Mouse (Mus musculus): ENCODE measurements at regions not wholly inside any gene's neighbourhood (a gene's known extent, or its start where the extent isn't known, plus 50 kb on each side); places are given as distances from the start of the nearest gene placed in this dataset.
A peak's percentile ranks its signal among the peaks of the same experiment; 100 is the strongest.

GRCm38 (mm10) chr2:80717979-80718378, 100.9 kb downstream of the Nup35 start:
- no peak for TF ChIP-seq CTCF (IDR thresholded peaks at IDR 0.05)
- ATAC-seq (no peak), DNase-seq (ENCODE audit: low read depth, low spot score) (no peak)
- ChIA-PET CTCF (no interaction called here), POLR2A (no interaction called here)
- peaks cover 11% of the 10 kb centered on the region for H3K27me3 ChIP-seq
- in situ Hi-C loops (cut with MboI; ENCODE audit: low pct_unique_long_range_greater_than_20kb): no loop called here

DNA sequence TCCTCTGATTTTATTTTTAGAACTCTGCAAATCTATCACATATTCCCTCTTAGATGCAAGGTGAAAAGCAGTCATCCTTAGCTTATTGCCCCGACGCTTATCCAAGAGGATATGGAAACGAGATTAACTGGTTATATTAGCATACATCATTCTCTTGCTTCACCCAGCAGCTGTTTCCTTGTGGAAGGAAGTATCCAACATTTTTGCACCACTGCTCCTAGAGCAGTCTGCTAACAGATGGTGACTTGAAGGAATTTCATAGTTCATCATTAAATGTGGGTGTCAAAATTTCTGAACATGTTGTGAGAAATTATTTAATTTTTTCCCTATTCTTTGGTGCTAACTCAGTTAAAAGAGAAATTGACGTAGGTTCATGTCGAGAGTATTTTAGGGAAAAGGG, 107.0 kb downstream of the Nup35 start:
- in situ Hi-C loops (cut with MboI; ENCODE audit: low pct_unique_long_range_greater_than_20kb): no loop called here
- POLR2A ChIA-PET: no interaction called here
- ATAC-seq (no peak), DNase-seq (ENCODE audit: low read depth, low spot score) (no peak)
- CTCF ChIA-PET: no interaction called here
- no peak for TF ChIP-seq CTCF (IDR thresholded peaks at IDR 0.05)
- H3K27me3 ChIP-seq: peaks cover 10% of the 10 kb centered on the region

- no peak for TF ChIP-seq CTCF (IDR thresholded peaks at IDR 0.05)
- DNase-seq (ENCODE audit: low read depth, low spot score): no peak
- in situ Hi-C loops (cut with MboI; ENCODE audit: low pct_unique_long_range_greater_than_20kb): no loop called here
- peaks cover 9% of the 10 kb centered on the region for H3K27me3 ChIP-seq
- CTCF ChIA-PET: no interaction called here
- POLR2A ChIA-PET: no interaction called here
- ATAC-seq: no peak
Observed at GRCm38 (mm10) chr2:80731324-80731723, 114.3 kb downstream of the Nup35 start.

DNA sequence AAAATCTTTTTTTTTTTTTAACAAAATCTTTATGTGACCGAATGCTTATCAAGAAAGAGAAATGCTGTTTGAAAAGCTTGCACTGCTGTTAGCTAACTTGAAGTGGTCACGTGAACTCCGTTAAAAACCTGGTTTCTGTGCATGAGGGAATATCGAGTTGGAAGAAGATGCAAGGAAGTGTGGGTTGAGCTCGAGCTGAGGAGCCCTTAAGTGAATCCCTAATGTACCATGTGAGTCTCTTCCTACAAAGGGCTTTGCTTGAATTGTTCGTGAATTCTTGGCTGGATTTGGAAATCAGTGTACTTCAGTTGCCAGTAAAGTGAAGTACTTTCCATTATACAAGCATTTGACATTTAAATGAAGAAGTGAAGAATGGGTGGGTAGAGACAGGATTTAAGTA, 129.7 kb downstream of the Nup35 start:
- CTCF ChIA-PET: no interaction called here
- in situ Hi-C loops (cut with MboI; ENCODE audit: low pct_unique_long_range_greater_than_20kb): no loop called here
- DNase-seq (ENCODE audit: low read depth, low spot score): no peak
- TF ChIP-seq CTCF (IDR thresholded peaks at IDR 0.05): no peak
- peaks cover 17% of the 10 kb centered on the region for H3K27me3 ChIP-seq
- no peak for ATAC-seq
- POLR2A ChIA-PET: no interaction called here

- DNase-seq (ENCODE audit: low read depth, low spot score): no peak
- ChIA-PET POLR2A (no interaction called here), CTCF (interaction anchor here (1.1 to 1.5 kb wide), 3 partner anchors 9 to 565 kb away, joined by 3 to 4 read pairs (median 3); no protein-coding TSS in a partner anchor)
- peak; percentile 41 for TF ChIP-seq CTCF (IDR thresholded peaks at IDR 0.05)
- H3K27me3 ChIP-seq: peaks cover 30% of the 10 kb centered on the region
- no peak for ATAC-seq
- in situ Hi-C loops (cut with MboI; ENCODE audit: low pct_unique_long_range_greater_than_20kb): loop anchor here (10.0 kb wide), 1 partner anchor 563 kb away; no protein-coding TSS in a partner anchor
Observed at GRCm38 (mm10) chr2:80762013-80762612, 145.1 kb downstream of the Nup35 start.

GRCm38 (mm10) chr2:80771176-80771575, 154.1 kb downstream of the Nup35 start:
- peaks cover 24% of the 10 kb centered on the region for H3K27me3 ChIP-seq
- no peak for TF ChIP-seq CTCF (IDR thresholded peaks at IDR 0.05)
- ATAC-seq (no peak), DNase-seq (ENCODE audit: low read depth, low spot score) (no peak)
- in situ Hi-C loops (cut with MboI; ENCODE audit: low pct_unique_long_range_greater_than_20kb): no loop called here
- ChIA-PET CTCF (interaction anchor here (1.7 kb wide), 1 partner anchor 9 kb away, joined by 4 read pairs; no protein-coding TSS in a partner anchor), POLR2A (no interaction called here)

- in situ Hi-C loops (cut with MboI; ENCODE audit: low pct_unique_long_range_greater_than_20kb): no loop called here
- ATAC-seq: no peak
- TF ChIP-seq CTCF (IDR thresholded peaks at IDR 0.05): no peak
- peaks cover 28% of the 10 kb centered on the region for H3K27me3 ChIP-seq
- ChIA-PET CTCF (no interaction called here), POLR2A (no interaction called here)
- no peak for DNase-seq (ENCODE audit: low read depth, low spot score)
Observed at GRCm38 (mm10) chr2:80772455-80772854, 155.4 kb downstream of the Nup35 start.

DNA sequence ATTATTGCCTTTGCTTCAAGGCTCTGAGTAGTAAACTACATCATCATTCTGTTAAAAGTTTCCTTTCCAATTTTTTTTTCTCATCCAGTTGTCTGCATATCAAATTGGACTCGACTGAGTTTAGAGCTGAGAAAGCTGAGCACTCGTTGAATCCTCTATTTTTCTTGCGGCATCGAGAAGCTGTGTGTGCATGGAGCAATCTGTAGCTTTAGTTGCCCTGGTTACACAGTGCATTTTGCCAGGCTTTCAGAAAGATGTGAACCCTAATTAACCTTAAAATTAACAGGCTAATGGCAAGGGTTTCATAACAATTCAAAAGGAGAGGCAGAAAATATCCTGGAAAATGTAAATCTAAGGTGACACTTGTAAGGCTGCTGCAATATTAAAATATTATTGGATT, 169.3 kb downstream of the Nup35 start:
- CTCF ChIA-PET: no interaction called here
- H3K27me3 ChIP-seq: peaks cover 42% of the 10 kb centered on the region
- ATAC-seq: no peak
- in situ Hi-C loops (cut with MboI; ENCODE audit: low pct_unique_long_range_greater_than_20kb): no loop called here
- no peak for TF ChIP-seq CTCF (IDR thresholded peaks at IDR 0.05)
- DNase-seq (ENCODE audit: low read depth, low spot score): no peak
- POLR2A ChIA-PET: interaction anchor here (0.6 kb wide), 1 partner anchor 127 kb away, joined by 6 read pairs; no protein-coding TSS in a partner anchor

DNA sequence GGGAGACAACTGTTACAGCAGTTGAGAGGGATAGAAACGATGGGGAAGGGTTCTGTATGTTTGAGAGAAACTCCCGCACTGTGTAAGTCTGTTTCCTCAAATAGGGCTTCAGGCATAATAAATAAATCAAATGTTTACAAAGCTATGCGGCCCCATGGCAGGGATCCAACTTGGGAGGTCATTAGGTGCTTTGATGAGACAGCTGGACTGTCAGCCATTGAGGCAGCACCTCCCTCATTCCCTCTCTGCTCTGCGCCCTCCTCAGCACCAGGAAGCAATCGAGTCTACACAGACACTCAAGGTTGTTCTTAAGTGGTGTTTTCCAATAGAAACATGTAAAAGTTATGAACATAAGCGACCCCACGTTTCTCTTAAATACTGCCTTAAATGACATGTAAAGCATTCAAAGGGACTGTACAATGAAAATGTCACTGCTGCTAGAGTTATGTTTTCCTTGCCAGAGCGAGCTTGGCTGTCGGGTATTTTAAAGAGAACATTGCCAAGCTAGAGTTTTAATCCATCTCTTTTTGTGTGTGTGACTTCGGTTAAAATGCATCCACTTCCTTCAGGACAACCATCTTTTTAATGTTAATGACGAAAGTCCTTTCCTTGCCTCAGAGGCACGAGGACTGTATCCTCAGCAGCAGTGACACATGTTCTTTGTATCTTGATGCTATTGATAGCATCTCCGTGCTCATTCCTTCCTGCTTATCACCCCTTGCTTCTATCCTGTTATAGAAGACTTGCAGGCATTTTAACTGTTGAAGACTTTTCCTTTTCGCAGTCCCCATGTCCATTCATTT, 176.5 kb downstream of the Nup35 start:
- ChIA-PET CTCF (no interaction called here), POLR2A (no interaction called here)
- TF ChIP-seq CTCF (IDR thresholded peaks at IDR 0.05): no peak
- no peak for DNase-seq (ENCODE audit: low read depth, low spot score)
- in situ Hi-C loops (cut with MboI; ENCODE audit: low pct_unique_long_range_greater_than_20kb): no loop called here
- no peak for ATAC-seq
- H3K27me3 ChIP-seq: peaks cover 33% of the 10 kb centered on the region

DNA sequence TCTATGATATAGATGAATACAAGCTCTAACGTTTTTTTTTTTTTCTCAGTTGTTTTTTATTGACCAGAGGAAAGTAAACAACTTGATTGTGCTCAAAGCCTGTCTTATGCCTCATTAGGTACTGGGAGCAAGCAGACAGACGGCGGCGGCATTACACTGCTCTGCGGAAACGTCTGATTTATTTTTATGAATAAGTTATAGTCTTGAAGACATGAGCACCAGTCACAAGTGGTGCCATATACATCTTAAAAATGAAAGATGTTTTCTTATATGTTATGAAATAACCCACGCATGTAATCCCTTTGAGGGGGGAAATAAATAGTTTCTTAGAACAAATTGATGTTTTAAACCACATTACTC, 177.1 kb downstream of the Nup35 start:
- ChIA-PET POLR2A (no interaction called here), CTCF (no interaction called here)
- H3K27me3 ChIP-seq: peaks cover 31% of the 10 kb centered on the region
- ATAC-seq (no peak), DNase-seq (ENCODE audit: low read depth, low spot score) (no peak)
- in situ Hi-C loops (cut with MboI; ENCODE audit: low pct_unique_long_range_greater_than_20kb): no loop called here
- no peak for TF ChIP-seq CTCF (IDR thresholded peaks at IDR 0.05)

GRCm38 (mm10) chr2:80819268-80819667, 202.2 kb downstream of the Nup35 start:
- ChIA-PET POLR2A (no interaction called here), CTCF (no interaction called here)
- no peak for DNase-seq (ENCODE audit: low read depth, low spot score)
- no peak for TF ChIP-seq CTCF (IDR thresholded peaks at IDR 0.05)
- in situ Hi-C loops (cut with MboI; ENCODE audit: low pct_unique_long_range_greater_than_20kb): no loop called here
- ATAC-seq: no peak
- H3K27me3 ChIP-seq: no peaks in the 10 kb centered on the region

All from Patski (cell line).